Mouse (Mus musculus) thymus, adult 2 months (tissue): Measurements from ENCODE around the gene Tfdp1. TPM values are rescaled to one million over a fixed set of nuclear protein-coding genes. Genes with fewer than 3 reads are reported as not detected.
A peak's percentile ranks its signal among the peaks of the same experiment; 100 is the strongest.

Experiments used
- DNase-seq: peaks from one replicate; pipeline ENCODE4 v3.0.0; 2021
- H3K27ac ChIP-seq: fragments of 200-500 bp; 2 replicates; pipeline ENCODE4 v1.5.1; 2012; ENCODE audit warnings: low read length, control low read depth; ENCODE audit not compliant: control insufficient read depth, insufficient read depth
- H3K27me3 ChIP-seq: fragments of 200-500 bp; 2 replicates; pipeline ENCODE4 v1.6.1; 2012; ENCODE audit warnings: mild to moderate bottlenecking, low read length, moderate library complexity, mixed read lengths; ENCODE audit not compliant: control insufficient read depth, insufficient read depth
- H3K36me3 ChIP-seq: fragments of 200-500 bp; 2 replicates; pipeline ENCODE4 v1.6.1; 2012; ENCODE audit warnings: mild to moderate bottlenecking, low read length, moderate library complexity; ENCODE audit not compliant: control insufficient read depth, insufficient read depth
- H3K4me1 ChIP-seq: fragments of 200-500 bp; replicated peaks from 2 replicates; pipeline ENCODE4 v1.6.1; 2012; ENCODE audit warnings: low read length; ENCODE audit not compliant: control insufficient read depth, insufficient read depth
- H3K4me3 ChIP-seq: fragments of 200-500 bp; 2 replicates; pipeline ENCODE4 v1.5.1; 2012; ENCODE audit warnings: mild to moderate bottlenecking, low read length, control low read depth, moderate library complexity; ENCODE audit not compliant: control insufficient read depth, insufficient read depth
- CTCF ChIP-seq: fragments of 200-500 bp; IDR thresholded peaks from 2 replicates; pipeline ENCODE4 v1.5.1; 2012; ENCODE audit warnings: mild to moderate bottlenecking, control low read depth, low read length, moderate library complexity, borderline replicate concordance; ENCODE audit not compliant: control insufficient read depth, poor library complexity, insufficient read depth; ENCODE audit errors: extremely low read depth
- POLR2A ChIP-seq: fragments of 200-500 bp; IDR thresholded peaks from 2 replicates; pipeline ENCODE4 v1.6.1; 2012; ENCODE audit warnings: mild to moderate bottlenecking, low read length, control low read depth, moderate library complexity; ENCODE audit not compliant: control insufficient read depth, poor library complexity, insufficient read depth; ENCODE audit errors: extremely low read depth
- WGBS: fragments of 180-500 bp; shearing (Covaris S2); methylation state at CpG from one replicate; pipeline ENCODE4 v1.1.7; 2018; 5-methylcytosine and 5-hydroxymethylcytosine counted together
- polyA plus RNA-seq: library from polyadenylated mRNA; depleted of rRNA; stranded (reverse); fragments of >200 nt; gene quantifications from 2 replicates; pipeline ENCODE4 v1.2.3, GENCODE M21; 2012; rRNA removed

The Tfdp1 gene
- polyA plus RNA-seq, 1 experiment = 123 TPM

GRCm38 (mm10) chr8:13411597-13411996 lies 73.0 kb downstream of the Tfdp1 start:
- DNase-seq = peak; percentile 76

GRCm38 (mm10) chr8:13412891-13413558 lies 74.5 kb downstream of the Tfdp1 start:
- no peak overlapping the region for H3K27ac ChIP-seq
- WGBS = 65% methylated on average over 13 of the region's 13 CpGs
- DNase-seq = peak; percentile 66
- no peaks in the 10 kb centered on the region for H3K4me1 ChIP-seq
- no peaks in the 10 kb centered on the region for H3K27me3 ChIP-seq
- no peaks in the 10 kb centered on the region for H3K36me3 ChIP-seq
- H3K4me3 ChIP-seq = no peak overlapping the region
- TF ChIP-seq POLR2A (no peak), CTCF (peak; percentile 64; the same call in 1 of the 2 replicates)

More at GRCm38 (mm10) chr8:13411597-13411996, 73.0 kb downstream of the Tfdp1 start:
- H3K27ac ChIP-seq = no peak overlapping the region
- no peaks in the 10 kb centered on the region for H3K4me1 ChIP-seq
- no peaks in the 10 kb centered on the region for H3K27me3 ChIP-seq
- TF ChIP-seq POLR2A (no peak), CTCF (peak; percentile 40; the same call in 1 of the 2 replicates)
- H3K36me3 ChIP-seq = no peaks in the 10 kb centered on the region
- no peak overlapping the region for H3K4me3 ChIP-seq
- 25% methylated on average over 6 of the region's 6 CpGs for WGBS

- peak; percentile 45 for DNase-seq
- Histone ChIP-seq H3K27ac (no peak overlapping the region), H3K36me3 (no peaks in the 10 kb centered on the region), H3K4me3 (no peak overlapping the region), H3K27me3 (no peaks in the 10 kb centered on the region), H3K4me1 (no peaks in the 10 kb centered on the region)
- no peak for TF ChIP-seq CTCF
- TF ChIP-seq POLR2A = no peak
- WGBS = 63% methylated on average over 12 of the region's 12 CpGs
These were observed 75.4 kb downstream of the Tfdp1 start for GRCm38 (mm10) chr8:13413823-13414390.

GRCm38 (mm10) chr8:13415879-13416278 lies 77.3 kb downstream of the Tfdp1 start:
- DNase-seq = no peak
- no peak overlapping the region for H3K27ac ChIP-seq
- WGBS = 77% methylated on average over 10 of the region's 10 CpGs
- H3K4me3 ChIP-seq = no peak overlapping the region
- TF ChIP-seq POLR2A (no peak), CTCF (no peak)
- H3K27me3 ChIP-seq = no peaks in the 10 kb centered on the region
- H3K36me3 ChIP-seq = no peaks in the 10 kb centered on the region
- H3K4me1 ChIP-seq = no peaks in the 10 kb centered on the region

- Histone ChIP-seq H3K27ac (no peak overlapping the region), H3K4me1 (no peaks in the 10 kb centered on the region), H3K27me3 (no peaks in the 10 kb centered on the region), H3K36me3 (no peaks in the 10 kb centered on the region), H3K4me3 (no peak overlapping the region)
- DNase-seq = no peak
- WGBS = 90% methylated on average over 2 of the region's 2 CpGs
- TF ChIP-seq CTCF (no peak), POLR2A (no peak)
These were observed 80.6 kb downstream of the Tfdp1 start for GRCm38 (mm10) chr8:13419111-13419639.

GRCm38 (mm10) chr8:13420970-13421369 lies 82.4 kb downstream of the Tfdp1 start:
- no peak overlapping the region for H3K27ac ChIP-seq
- no peaks in the 10 kb centered on the region for H3K4me1 ChIP-seq
- TF ChIP-seq CTCF = no peak
- DNase-seq = no peak
- no peak overlapping the region for H3K4me3 ChIP-seq
- no peaks in the 10 kb centered on the region for H3K27me3 ChIP-seq
- 94% methylated on average over 6 of the region's 6 CpGs for WGBS
- no peaks in the 10 kb centered on the region for H3K36me3 ChIP-seq

- no peak for DNase-seq
- Histone ChIP-seq H3K27ac (no peak overlapping the region), H3K4me1 (peaks cover 37% of the 10 kb centered on the region), H3K4me3 (no peak overlapping the region), H3K36me3 (no peaks in the 10 kb centered on the region), H3K27me3 (no peaks in the 10 kb centered on the region)
- 21% methylated on average over 6 of the region's 6 CpGs for WGBS
- TF ChIP-seq POLR2A = no peak
- TF ChIP-seq CTCF = no peak
These were observed 88.8 kb downstream of the Tfdp1 start for GRCm38 (mm10) chr8:13427351-13427750.

Other genes with a start within 250 kb of the Tfdp1 start
- gene Pcid2, start 233.3 kb upstream of the Tfdp1 start, polyA plus RNA-seq = 42.2 and 49.9 TPM in 2 replicates
- gene Cul4a, start 233.1 kb upstream of the Tfdp1 start, polyA plus RNA-seq = 36.3 and 49.1 TPM in 2 replicates
- gene Lamp1, start 179.6 kb upstream of the Tfdp1 start, polyA plus RNA-seq = 345 and 388 TPM in 2 replicates
- 1.5 and 1.7 TPM in 2 replicates for gene Grtp1, start 138.1 kb upstream of the Tfdp1 start, polyA plus RNA-seq
- gene Adprhl1, start 84.6 kb upstream of the Tfdp1 start, polyA plus RNA-seq = 0.11 and 9.2 TPM in 2 replicates
- gene Dcun1d2, start 50.6 kb upstream of the Tfdp1 start, polyA plus RNA-seq = 29.4 and 31.2 TPM in 2 replicates
- gene Tmco3, start 50.6 kb upstream of the Tfdp1 start, polyA plus RNA-seq = 16.7 and 22.4 TPM in 2 replicates
- 0.65 and 0.71 TPM in 2 replicates for gene Atp4b, start 58.1 kb downstream of the Tfdp1 start, polyA plus RNA-seq
- gene Grk1, start 66.3 kb downstream of the Tfdp1 start, polyA plus RNA-seq = 0.05 and 0.09 TPM in 2 replicates
- 4.8 and 5.5 TPM in 2 replicates for gene Tmem255b, start 96.4 kb downstream of the Tfdp1 start, polyA plus RNA-seq
- gene Gas6, start 155.7 kb downstream of the Tfdp1 start, polyA plus RNA-seq = 131 and 163 TPM in 2 replicates
- 0.18 and 0.30 TPM in 2 replicates for gene 1700029H14Rik, start 223.7 kb downstream of the Tfdp1 start, polyA plus RNA-seq